Mouse (Mus musculus): ENCODE results near the gene Vmn2r96. TPM values are rescaled to one million over a fixed set of nuclear protein-coding genes. Genes with fewer than 3 reads are reported as not detected.
"Not testable (repeated sequence)": the region's sequence is repeated elsewhere in the genome, so short reads cannot be mapped to it uniquely, and the experiment has no call there.

The Vmn2r96 gene
- not detected for total RNA-seq (2021)
- long read RNA-seq, experiment 1 = 0 reads
- long read RNA-seq, experiment 2 = 0 reads

DNA sequence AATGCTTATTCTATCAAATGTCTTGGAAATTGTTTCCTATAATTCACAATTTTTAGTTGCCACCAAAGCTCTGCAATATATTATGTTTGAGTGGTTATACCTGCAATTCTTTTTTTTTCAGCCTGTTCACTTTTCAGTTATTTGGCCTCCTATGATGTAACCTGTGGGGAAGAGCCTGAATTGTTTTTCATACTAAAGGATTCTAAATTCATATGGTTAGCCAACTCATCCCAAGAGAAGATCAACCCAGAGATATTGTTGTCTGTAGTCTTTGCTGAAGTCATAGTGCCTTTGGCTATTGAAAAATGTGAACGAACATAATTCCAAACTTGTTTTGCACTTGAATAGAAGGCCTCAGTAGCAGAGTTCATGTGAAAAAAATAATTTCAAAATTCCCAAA lies at the start of gene Vmn2r96:
TSS of gene Vmn2r96 (plus strand) at position 301 of the 400 bp plus-strand sequence.
- intact Hi-C loops (cut with DNase I) = not testable (repeated sequence)

DNA sequence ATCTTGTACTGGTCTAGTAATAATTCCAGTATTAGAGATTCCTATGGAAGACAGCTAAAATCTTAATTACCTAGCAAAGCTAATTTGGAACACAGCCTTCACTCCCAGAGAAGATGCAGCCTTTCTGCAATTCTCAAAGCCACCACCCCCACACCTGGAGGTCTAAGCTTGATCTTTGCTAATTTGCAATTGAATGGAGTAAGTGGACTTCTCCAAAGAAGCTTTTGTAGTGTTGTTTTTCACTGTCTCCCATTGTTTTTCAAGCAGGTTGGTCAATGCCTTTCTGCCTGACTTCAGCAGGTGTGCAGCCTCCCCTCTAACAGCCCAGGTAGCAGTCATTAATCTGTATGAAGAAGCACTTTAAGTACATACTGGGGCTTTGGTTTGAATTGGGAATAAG lies 49.6 kb upstream of the Vmn2r96 start:
- no peak for DNase-seq
- intact Hi-C loops (cut with DNase I) = no loop called here

More for the DNA sequence above, at the start of gene Vmn2r96:
- not testable (repeated sequence) for DNase-seq

DNA sequence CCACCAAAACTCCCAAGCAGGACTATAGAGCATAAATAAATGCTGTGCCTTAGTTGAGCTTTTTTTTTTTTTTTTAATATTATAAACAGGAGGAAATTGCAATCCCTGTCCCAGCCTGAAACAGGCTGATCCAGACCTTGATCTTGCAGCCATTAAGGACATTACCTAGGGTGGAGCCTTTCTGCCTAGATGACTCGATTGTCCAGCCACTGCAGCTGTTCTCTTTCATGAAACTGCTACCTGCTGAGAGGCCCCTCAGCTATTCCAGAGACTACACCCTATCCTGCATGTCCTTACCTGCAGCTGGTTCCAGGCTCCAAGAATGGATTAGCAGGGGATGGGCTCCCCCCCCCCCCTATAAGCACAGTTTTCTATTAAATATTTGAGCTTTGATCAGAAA lies 49.0 kb upstream of the Vmn2r96 start:
- no peak for DNase-seq
- intact Hi-C loops (cut with DNase I) = no loop called here

DNA sequence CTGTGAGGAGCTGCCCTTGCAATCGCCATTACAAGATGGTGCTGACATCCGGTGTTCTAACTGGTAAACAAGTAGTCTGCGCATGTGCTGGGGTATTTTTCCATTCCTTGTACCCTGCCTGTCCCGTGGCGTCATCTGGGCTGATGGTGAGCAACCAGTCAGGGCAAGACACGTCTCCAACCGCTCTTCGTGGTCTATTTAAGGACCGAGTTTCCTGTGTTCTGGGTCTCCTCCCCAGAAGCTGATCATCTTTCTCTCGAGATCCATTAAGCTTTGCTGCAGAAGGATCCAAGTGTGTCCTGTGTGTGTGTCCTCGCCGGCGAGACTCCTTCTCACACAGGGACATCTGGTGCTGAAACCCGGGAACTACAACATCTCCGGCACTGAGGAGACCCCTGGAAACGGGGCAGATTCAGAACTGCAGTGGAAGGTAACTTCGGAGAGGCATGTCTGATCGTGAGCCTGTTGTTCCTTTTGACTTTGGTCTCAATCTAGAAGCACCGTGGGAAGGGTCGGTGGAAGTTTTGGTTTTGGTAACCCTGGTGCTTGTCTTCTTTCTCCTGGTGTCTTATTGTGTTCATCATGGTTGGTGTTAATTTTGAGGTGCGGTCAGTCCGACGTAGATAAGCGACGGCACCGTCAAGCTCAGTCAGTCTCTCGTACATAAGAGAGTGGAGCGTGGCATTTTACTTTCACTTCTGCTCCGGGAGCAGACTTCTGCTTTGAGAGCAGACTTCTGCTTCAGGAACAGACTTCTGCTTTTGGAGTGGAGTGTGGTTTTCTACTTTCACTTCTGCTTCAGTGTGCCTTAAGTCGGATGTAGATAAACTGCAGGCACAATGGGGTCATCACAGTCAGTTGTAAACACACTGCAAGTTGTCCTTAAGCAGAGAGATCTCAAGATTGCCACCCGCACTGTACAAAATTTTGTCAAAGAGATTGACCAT lies 14.5 kb upstream of the Vmn2r96 start:
- intact Hi-C loops (cut with DNase I); DNase-seq: not testable (repeated sequence)

DNA sequence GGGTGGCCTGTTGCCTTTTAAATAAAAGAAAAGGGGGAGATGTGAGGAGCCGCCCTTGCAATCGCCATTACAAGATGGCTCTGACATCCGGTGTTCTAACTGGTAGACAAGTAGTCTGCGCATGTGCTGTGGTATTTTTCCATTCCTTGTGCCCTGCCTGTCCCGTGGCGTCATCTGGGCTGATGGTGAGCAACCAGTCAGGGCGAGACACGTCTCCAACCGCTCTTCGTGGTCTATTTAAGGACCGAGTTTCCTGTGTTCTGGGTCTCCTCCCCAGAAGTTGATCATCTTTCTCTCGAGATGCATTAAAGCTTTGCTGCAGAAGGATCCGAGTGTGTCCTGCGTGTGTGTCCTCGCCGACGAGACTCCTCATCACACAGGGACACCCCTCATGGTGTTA lies 6.8 kb upstream of the Vmn2r96 start:
- DNase-seq; intact Hi-C loops (cut with DNase I): not testable (repeated sequence)

DNA sequence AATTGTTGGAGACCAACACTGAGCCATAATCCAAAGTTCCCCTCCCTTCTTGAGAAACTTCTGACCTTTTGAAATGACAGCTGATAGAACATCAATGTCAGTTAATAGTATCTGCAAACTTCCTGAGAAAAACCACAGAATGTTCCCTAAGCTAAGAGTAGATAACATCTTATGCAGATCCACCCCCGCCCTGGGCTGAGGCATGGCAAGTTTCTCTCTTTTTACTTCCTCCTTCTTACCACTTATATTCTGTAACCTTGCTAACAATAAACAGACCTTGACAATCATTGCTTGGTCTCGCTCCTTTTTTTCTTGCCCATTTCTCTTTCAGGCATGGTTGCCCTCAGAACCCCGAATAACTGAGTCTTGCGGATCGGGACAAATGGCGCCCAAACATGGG lies 42.2 kb downstream of the Vmn2r96 start:
- DNase-seq; intact Hi-C loops (cut with DNase I): not testable (repeated sequence)

DNA sequence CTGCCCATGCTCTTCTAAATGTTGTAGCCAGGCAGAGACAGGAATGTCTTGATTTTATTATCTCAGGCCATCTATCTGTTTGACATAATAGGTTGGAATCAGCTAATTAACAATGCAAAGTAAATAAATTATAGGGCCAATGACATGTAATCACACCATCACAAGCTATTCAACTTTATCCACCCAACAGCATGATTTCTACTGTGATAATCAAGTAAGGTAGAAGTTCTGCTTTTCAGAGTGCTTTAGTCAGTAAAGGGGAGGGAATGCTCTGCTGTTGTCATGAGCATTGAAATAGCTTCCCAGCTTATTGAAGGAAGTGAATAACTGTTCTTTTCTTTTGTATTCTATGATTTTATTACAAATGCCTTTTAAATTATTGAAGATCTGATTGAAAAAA lies 53.6 kb downstream of the Vmn2r96 start:
- no peak for DNase-seq
- intact Hi-C loops (cut with DNase I) = no loop called here

Other genes with a start within 250 kb of the Vmn2r96 start
- not detected for gene Vmn2r95, start 149.1 kb upstream of the Vmn2r96 start, total RNA-seq (2021)

Measured in heart, postnatal 14 days (tissue).